Mouse (Mus musculus): ENCODE results near the gene Pfdn4. TPM values are rescaled to one million over a fixed set of nuclear protein-coding genes. Genes with fewer than 3 reads are reported as not detected.
A peak's percentile ranks its signal among the peaks of the same experiment; 100 is the strongest.

Gene Pfdn4
- total RNA-seq, 2 experiments from 2014 or later = 32.1 TPM

- DNase-seq (ENCODE audit: extremely low spot score in 1 of 2, low spot score in 1 of 2) = no peak
Measured at GRCm38 (mm10) chr2:170544950-170545349, 48.7 kb downstream of the Pfdn4 start.

GRCm38 (mm10) chr2:170545745-170546144, 49.5 kb downstream of the Pfdn4 start:
- DNase-seq (ENCODE audit: extremely low spot score in 1 of 2, low spot score in 1 of 2) = no peak

- no peak for DNase-seq (ENCODE audit: extremely low spot score in 1 of 2, low spot score in 1 of 2)
Measured at GRCm38 (mm10) chr2:170547526-170547925, 51.3 kb downstream of the Pfdn4 start.

- DNase-seq (ENCODE audit: extremely low spot score in 1 of 2, low spot score in 1 of 2) = no peak
Measured at GRCm38 (mm10) chr2:170548046-170548445, 51.8 kb downstream of the Pfdn4 start.

GRCm38 (mm10) chr2:170549146-170549545, 52.9 kb downstream of the Pfdn4 start:
- no peak for DNase-seq (ENCODE audit: extremely low spot score in 1 of 2, low spot score in 1 of 2)

- peak in 1 of 2 experiments; percentile 10 for DNase-seq (ENCODE audit: extremely low spot score in 1 of 2, low spot score in 1 of 2)
Measured at GRCm38 (mm10) chr2:170550240-170550639, 54.0 kb downstream of the Pfdn4 start.

- no peak for DNase-seq (ENCODE audit: extremely low spot score in 1 of 2, low spot score in 1 of 2)
Measured at GRCm38 (mm10) chr2:170552088-170552487, 55.9 kb downstream of the Pfdn4 start.

- no peak for DNase-seq (ENCODE audit: extremely low spot score in 1 of 2, low spot score in 1 of 2)
Measured at GRCm38 (mm10) chr2:170563956-170564855, 68.0 kb downstream of the Pfdn4 start.

GRCm38 (mm10) chr2:170564995-170565394, 68.8 kb downstream of the Pfdn4 start:
- DNase-seq (ENCODE audit: extremely low spot score in 1 of 2, low spot score in 1 of 2) = no peak

Other genes starting within 250 kb of the Pfdn4 start
- gene Bcas1, start 68.6 kb upstream of the Pfdn4 start, total RNA-seq (2021) = 10 to 100 TPM; 76.3 to 85.9 TPM
- not detected for gene Cyp24a1, start 717 bp downstream of the Pfdn4 start, total RNA-seq (2021)
- gene 4930470P17Rik, start 105.6 kb downstream of the Pfdn4 start, total RNA-seq (2021) = not detected
- 10 to 100 TPM; 14.8 to 15.6 TPM for gene Dok5, start 235.4 kb downstream of the Pfdn4 start, total RNA-seq (2021)